Mouse (Mus musculus): Measurements from ENCODE around the gene Samd4.

- TF ChIP-seq CTCF (IDR thresholded peaks at IDR 0.05; ENCODE audit: low read depth, low read length) = no peak
- no peak for TF ChIP-seq TAL1 (conservative IDR thresholded peaks at IDR 0.05; ENCODE audit: low read depth, low read length)
- TF ChIP-seq GATA1 (IDR thresholded peaks at IDR 0.05; ENCODE audit: borderline replicate concordance, low read length) = no peak
- no peak for TF ChIP-seq POLR2AphosphoS5 (IDR thresholded peaks at IDR 0.05; ENCODE audit: insufficient replicate concordance, low read depth, low read length)
- TF ChIP-seq GATA2 (IDR thresholded peaks at IDR 0.05; ENCODE audit: borderline replicate concordance, low read depth, low read length) = no peak
Measured at GRCm38 (mm10) chr14:46917136-46917535, 34.5 kb downstream of the Samd4 start.

Measured in G1E (cell line).